Mouse (Mus musculus): ENCODE results near the gene Canx. TPM values are rescaled to one million over a fixed set of nuclear protein-coding genes. Genes with fewer than 3 reads are reported as not detected.

The Canx gene
- polyA plus RNA-seq, 2 experiments from 2014 or later, result 182 to 206 TPM

- ATAC-seq, result no peak
Measured at GRCm38 (mm10) chr11:50275077-50275476, 50.4 kb downstream of the Canx start.

- ATAC-seq, result no peak
Measured at GRCm38 (mm10) chr11:50272819-50273218, 52.7 kb downstream of the Canx start.

GRCm38 (mm10) chr11:50269885-50270284 lies 55.6 kb downstream of the Canx start:
- no peak for ATAC-seq

- ATAC-seq, result no peak
Measured at GRCm38 (mm10) chr11:50269163-50269562, 56.3 kb downstream of the Canx start.

- ATAC-seq, result no peak
Measured at GRCm38 (mm10) chr11:50266997-50267396, 58.5 kb downstream of the Canx start.

GRCm38 (mm10) chr11:50265931-50266330 lies 59.5 kb downstream of the Canx start:
- no peak for ATAC-seq

GRCm38 (mm10) chr11:50263198-50263597 lies 62.3 kb downstream of the Canx start:
- no peak for ATAC-seq

GRCm38 (mm10) chr11:50262020-50262419 lies 63.5 kb downstream of the Canx start:
- ATAC-seq, result no peak

GRCm38 (mm10) chr11:50258310-50258709 lies 67.2 kb downstream of the Canx start:
- ATAC-seq, result no peak

- ATAC-seq, result no peak
Measured at GRCm38 (mm10) chr11:50256615-50257014, 68.9 kb downstream of the Canx start.

GRCm38 (mm10) chr11:50254010-50254580 lies 71.4 kb downstream of the Canx start:
- no peak for ATAC-seq

GRCm38 (mm10) chr11:50253393-50253792 lies 72.1 kb downstream of the Canx start:
- ATAC-seq, result no peak

GRCm38 (mm10) chr11:50252684-50253265 lies 72.7 kb downstream of the Canx start:
- no peak for ATAC-seq

GRCm38 (mm10) chr11:50252166-50252565 lies 73.3 kb downstream of the Canx start:
- ATAC-seq, result no peak

GRCm38 (mm10) chr11:50248473-50249171 lies 76.9 kb downstream of the Canx start:
- no peak for ATAC-seq

GRCm38 (mm10) chr11:50245269-50245668 lies 80.2 kb downstream of the Canx start:
- ATAC-seq, result no peak

Other genes with a start within 250 kb of the Canx start
- 10 to 100 TPM; 23.4 to 30.0 TPM for gene Tbc1d9b, start 194.3 kb downstream of the Canx start, polyA plus RNA-seq (2017; shearing (Covaris generic))
- 10 to 100 TPM in 1 of 2 experiments, 1 to 10 TPM in 1; 7.9 to 11.7 TPM for gene Mrnip, start 151.2 kb downstream of the Canx start, polyA plus RNA-seq (2017; shearing (Covaris generic))
- 10 to 100 TPM; 74.8 to 88.4 TPM for gene Sqstm1, start 114.8 kb downstream of the Canx start, polyA plus RNA-seq (2017; shearing (Covaris generic))
- gene Mgat4b, start 114.8 kb downstream of the Canx start, polyA plus RNA-seq (2017; shearing (Covaris generic)), result 1 to 10 TPM; 1.1 to 1.7 TPM
- not detected for gene Ltc4s, start 87.1 kb downstream of the Canx start, polyA plus RNA-seq (2017; shearing (Covaris generic))
- 1 to 10 TPM; 3.9 to 6.4 TPM for gene Maml1, start 33.4 kb downstream of the Canx start, polyA plus RNA-seq (2017; shearing (Covaris generic))
- not detected for gene Cby3, start 28.8 kb upstream of the Canx start, polyA plus RNA-seq (2017; shearing (Covaris generic))
- gene Hnrnph1, start 51.3 kb upstream of the Canx start, polyA plus RNA-seq (2017; shearing (Covaris generic)), result 100 to 1,000 TPM; 195 to 207 TPM
- 10 to 100 TPM; 11.9 to 15.4 TPM for gene Rufy1, start 105.5 kb upstream of the Canx start, polyA plus RNA-seq (2017; shearing (Covaris generic))